Mouse (Mus musculus) layer of hippocampus, postnatal 36 days (tissue): ENCODE results near the gene Hip1. TPM values are rescaled to one million over a fixed set of nuclear protein-coding genes. Genes with fewer than 3 reads are reported as not detected.
A peak's percentile ranks its signal among the peaks of the same experiment; 100 is the strongest.
"Not testable (repeated sequence)": the region's sequence is repeated elsewhere in the genome, so short reads cannot be mapped to it uniquely, and the experiment has no call there.

ENCODE experiments used
- DNase-seq, 2 experiments: peaks; one replicate each; pipeline ENCODE4 v3.0.0; 2022
- total RNA-seq, 2 experiments: library from RNA; stranded (reverse); gene quantifications; 2 replicates each; pipeline ENCODE4 v1.2.3; 2021

The Hip1 gene
- total RNA-seq, 2 experiments from 2014 or later = 32.3 to 46.3 TPM

DNA sequence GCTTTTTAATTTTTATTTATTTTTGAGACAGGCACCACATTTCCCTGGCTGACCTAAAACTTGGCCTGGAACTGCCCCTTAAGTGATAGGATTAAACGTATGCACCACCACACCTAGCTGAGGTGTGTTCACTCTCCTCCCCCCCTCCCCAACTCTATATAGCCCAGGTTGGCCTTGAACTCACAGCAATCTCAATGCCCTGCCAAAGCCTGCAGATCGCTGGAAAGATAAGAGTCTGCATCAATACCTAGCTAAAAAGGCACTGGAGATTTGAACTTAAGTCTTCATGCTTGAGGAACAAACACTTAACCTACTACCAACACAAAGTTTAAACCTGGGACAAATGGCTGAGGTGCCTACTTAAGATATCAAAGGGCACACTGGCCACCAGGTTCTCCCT lies 52.8 kb downstream of the Hip1 start:
- DNase-seq = no peak

DNA sequence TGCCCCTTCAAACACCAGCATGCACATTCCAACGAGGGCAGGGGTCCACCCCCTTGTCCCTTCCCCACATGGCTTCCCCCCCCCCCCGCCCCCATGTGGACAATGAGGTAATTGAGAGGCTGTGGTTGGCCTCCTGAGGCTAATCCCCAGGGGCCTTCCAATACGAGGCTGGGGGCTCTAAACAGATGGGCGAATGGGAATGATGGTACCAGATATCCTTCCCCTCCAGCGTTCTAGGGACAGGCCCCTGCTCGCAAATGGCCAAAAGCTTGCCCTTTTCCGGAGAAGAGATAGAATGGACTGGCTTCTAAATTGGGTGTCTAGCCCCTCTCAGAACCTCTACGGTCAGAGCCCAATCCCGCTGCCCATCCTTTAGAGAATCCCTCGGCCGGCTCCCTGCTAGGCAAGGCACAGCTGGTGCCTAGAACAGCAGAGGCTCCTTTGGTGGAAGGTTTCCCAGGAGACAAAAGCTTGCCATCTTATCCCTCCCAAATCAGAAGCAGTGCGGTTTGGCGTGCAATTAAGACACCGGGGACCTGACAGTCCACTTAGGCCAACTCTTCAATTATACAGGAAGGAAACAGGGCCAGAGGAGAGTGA lies 55.1 kb downstream of the Hip1 start:
- DNase-seq = no peak

DNA sequence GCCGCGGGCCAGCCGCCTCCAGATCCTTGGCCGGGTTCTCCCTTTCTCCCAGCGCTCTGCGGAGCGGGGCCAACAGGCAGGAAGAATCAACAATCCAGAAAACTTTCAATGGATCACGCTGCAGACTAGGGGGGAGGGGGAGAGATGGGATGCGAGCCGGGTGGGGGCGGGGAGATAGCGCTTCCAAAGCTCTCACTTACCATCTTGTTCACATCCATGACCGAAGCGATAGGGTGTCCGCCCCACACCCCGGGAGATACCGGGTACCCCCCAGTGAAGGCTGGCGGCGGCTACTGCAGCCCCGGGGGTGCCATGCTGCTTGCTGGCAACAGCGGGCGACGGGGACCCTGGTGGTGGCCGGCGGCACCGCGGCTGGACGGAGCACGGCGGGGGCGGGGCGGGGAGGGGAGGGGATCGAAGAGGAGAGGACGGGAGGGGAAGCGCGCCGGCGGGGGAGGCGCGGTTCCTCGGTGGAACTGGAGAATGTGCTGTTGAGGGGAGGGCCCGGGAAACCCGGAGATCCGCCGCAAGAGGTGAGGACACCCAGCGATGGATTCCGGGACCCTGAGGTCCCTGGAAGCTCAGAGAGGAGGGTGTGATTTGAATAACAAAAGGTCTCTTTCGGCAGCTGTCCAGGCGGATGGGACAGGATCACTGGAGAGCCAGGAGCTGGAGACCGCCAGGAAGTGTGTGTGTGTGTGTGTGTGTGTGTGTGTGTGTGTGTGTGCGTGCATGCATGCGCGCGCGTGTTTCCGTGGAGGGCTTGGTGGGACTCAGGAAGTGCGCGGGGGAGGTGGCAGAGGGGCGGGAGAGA lies 55.8 kb downstream of the Hip1 start:
- DNase-seq = peak; percentile 71 to 72

DNA sequence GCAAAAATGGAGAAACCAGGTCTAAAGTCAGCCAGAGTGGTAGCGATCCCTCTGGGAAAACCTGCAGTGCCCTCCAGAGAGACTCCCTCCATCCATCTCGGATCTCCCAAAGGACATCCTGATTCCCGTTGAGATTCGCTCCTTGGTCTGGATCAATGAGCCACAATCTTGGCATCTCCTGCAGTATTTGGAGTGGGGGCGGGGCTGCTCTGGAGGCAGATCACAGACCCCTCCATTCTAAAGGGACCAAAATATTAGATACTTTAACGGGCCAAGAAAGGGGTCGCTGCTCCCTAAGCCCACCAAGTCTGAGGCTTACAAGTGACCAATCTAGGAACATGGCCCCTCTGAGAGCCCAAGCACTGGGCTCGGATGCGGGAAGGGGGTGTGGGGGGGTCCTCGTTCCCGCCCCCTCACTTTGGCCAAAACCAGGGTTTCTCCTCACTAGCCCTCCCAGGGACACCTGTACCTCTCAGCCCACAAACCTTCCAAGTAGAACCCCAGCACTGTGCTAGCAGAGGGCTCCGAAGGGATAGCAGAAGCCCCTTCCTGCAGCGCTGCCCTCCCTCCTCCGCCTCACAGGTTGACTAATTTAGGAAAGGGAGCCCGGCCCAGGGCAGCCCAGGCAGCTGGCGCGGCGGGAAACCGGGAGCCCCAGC lies 56.6 kb downstream of the Hip1 start:
- no peak for DNase-seq

DNA sequence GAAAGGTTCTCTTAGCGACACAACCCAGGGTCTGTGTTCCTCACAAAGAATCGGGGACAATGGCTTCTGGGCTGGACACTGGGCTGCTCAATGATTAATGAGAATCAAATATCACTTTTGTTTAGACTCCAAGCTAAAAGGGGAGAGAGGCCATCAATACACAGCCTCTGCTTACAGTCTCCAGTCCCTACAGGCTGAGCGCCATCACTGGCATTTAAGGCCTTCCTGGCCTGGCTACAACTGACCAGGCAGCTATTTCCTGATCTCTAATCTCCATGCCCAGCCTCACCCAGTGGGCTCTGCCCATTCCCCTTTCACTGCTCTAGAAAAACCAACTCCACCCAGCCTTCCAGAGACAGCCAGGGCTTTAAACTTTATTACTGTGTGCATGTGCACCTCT lies 59.6 kb downstream of the Hip1 start:
- DNase-seq = no peak

DNA sequence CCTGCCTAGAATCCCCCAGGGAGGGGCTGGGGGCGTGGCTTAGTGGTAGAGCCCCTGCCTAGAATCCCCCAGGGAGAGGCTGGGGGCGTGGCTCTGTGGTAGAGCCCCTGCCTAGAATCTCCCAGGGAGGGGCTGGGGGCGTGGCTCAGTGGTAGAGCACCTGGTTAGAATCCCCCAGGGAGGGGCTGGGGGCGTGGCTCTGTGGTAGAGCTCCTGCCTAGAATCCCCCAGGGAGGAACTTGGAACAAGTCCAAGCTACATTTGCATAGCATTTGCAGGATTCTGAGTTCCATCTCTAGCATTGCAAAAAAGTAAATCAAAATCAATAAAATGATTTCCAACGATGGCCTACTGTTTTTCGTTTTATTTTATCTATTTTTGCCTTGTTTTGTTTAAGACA lies 61.1 kb downstream of the Hip1 start:
- not testable (repeated sequence) for DNase-seq

DNA sequence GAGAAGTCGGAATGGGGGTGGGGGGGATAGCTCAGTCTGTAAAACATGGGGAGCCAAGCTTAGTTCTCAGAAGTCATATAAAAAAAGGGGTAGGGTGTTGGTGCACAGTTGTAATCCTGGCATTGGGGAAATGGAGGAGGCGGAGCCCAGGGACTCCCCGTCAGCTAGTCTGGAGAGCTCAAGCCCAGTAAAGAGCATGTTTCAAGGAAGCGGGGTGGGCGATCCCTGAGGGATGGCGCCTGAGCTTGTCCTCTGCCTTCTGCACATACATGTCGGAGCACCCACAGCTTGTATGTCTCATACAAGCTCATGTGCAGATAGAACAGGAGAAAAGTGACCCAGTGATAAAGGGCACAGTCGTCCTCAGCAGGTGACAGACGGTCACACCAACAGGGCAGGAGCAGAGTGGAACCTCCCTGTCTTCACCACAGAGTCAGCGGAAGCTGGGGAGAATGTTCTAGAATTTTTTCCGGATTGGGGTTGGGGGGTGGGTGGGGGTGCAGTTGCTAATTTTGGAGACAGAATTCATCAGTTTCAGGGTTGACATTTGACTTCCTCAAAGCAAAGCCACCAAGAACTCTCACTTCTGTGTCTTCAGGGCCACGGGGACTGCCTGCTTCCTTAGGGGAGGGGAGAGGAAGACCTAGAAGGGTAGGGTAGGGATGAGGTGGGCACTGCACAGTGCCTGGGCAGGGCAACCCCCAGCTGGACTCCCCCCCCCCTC lies 65.9 kb downstream of the Hip1 start:
- no peak for DNase-seq

DNA sequence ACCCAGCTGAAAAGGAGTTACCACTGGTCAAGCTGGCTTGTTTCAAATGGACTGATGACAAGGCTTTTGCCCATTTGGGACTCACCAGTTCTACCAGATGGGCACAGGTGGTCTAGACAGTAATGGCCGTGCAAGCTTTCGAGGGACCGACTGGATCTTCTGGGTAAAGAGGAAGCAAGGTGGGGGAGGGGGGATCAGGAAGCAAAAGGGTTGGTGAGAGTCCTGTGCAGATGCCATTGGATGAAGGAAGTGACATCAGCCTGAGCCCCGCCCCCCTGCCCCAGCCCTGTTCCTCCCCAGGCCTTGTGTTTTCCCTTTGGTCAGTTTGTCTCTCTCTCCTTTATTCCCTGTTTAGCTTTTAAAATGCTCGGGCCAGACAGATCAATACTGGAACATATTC lies 68.7 kb downstream of the Hip1 start:
- DNase-seq = no peak

DNA sequence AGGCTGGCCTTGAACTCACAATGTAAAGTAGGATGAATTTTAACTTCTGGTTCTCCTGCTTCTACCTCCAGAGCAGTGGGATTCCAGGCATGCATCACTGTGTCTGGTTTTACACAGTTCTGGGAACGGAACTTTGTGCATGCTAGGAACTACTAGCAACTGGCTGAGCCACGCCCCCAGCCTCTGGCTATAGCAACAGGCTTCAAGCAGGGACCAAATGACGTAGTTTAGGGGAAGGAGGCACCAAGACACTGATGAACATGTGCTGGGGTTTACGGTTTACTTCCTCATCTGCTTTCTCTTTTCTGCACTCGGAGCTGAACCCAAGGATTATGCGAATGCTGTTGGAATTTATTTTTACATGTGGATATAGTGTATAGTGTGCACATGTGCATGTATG lies 72.5 kb downstream of the Hip1 start:
- DNase-seq = no peak

DNA sequence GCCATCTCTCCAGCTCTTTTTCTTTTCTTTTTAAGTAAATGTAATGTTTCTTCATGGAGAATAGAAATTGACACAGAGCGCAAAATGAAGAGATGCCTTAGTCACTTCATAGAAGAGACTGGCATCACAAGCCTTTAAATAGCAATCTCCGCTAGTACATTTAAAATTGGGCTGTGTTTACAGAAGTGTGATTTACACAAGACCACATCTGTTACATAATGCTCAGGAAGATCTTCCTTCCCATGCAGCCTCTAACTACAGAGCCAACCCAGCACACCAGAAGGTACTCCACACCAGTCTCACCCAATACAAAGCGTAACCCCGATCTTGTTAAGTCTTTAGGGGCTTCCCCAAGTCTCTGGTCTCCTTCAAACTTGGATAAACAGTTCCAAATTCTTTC lies 73.2 kb downstream of the Hip1 start:
- DNase-seq = no peak

DNA sequence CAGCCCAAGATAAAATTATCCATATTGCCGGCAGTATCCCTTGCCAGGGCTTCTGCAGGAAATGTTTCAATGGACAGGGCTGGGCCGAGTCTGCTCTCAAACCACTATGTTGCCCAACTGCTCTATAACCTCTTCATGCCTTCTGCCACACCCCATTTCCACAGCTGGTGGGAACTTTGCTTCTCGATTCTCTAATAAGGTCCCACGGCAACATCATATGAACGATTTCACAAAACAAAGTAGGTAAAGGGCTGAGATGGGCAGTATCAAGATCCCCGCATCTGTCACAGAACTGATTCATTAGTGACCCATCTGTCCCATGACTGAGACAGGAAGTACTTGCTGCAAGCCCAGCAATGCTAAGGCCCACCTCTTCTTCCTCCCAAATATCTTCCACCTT lies 76.6 kb downstream of the Hip1 start:
- DNase-seq = no peak

DNA sequence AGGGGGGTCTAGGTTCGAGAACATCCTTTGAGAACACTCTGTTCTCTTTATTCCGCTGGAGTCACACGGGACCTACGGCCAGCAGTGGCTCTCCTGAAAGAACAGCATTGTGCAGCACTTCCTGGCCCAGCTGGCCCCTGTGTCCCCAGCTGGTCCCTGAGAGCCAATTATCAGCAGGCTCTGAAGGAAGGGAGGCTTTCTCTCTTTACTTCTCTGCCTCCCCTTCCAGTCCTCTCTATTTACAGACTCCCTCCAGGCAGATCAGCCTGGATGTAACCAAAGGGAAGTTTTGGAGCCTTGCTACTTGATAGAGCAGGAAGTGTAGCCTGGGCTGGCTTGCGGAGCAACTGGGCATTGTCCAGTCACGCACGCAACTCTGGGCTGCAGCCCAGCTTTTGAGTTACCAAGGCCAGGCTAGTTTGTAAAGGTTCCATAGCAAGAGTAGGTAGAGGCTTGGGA lies 79.1 kb downstream of the Hip1 start:
- peak; percentile 35 to 47 for DNase-seq

DNA sequence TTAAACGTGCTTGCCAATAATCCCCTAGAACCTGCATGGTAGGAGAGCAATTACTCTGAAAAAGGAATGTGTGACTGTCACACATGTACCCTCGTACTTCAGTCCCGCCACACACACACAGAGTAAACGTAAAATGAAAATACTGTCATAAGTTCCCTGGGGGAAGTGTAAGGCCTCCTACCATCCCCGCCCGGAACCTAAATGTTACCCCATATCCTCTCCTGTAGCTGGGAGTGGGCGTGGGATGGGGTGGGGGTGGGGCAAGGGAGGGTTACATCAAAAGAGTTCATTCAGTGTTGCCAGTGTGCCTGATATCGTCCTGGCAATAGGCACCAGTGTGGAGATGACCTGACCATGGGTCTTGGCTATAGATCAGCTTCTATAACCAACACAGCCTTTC lies 81.5 kb downstream of the Hip1 start:
- DNase-seq = no peak

DNA sequence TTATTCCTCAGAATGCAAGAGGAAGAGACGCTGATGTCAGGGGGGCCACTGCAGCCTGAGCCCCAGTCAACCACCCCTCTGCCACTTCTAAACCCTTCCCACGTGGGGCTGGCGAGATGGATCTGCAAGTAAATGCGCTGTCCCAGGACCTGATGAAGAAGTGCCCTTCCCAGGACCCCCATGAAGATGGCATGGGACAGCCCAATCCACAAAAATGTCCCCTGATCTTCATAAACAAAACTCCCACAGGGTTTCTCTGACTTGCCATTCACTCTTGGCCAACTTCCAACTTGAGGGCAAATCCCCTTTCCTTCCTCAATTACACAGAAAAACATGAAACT lies 84.1 kb downstream of the Hip1 start:
- DNase-seq = peak in 1 of 2 experiments; percentile 59

DNA sequence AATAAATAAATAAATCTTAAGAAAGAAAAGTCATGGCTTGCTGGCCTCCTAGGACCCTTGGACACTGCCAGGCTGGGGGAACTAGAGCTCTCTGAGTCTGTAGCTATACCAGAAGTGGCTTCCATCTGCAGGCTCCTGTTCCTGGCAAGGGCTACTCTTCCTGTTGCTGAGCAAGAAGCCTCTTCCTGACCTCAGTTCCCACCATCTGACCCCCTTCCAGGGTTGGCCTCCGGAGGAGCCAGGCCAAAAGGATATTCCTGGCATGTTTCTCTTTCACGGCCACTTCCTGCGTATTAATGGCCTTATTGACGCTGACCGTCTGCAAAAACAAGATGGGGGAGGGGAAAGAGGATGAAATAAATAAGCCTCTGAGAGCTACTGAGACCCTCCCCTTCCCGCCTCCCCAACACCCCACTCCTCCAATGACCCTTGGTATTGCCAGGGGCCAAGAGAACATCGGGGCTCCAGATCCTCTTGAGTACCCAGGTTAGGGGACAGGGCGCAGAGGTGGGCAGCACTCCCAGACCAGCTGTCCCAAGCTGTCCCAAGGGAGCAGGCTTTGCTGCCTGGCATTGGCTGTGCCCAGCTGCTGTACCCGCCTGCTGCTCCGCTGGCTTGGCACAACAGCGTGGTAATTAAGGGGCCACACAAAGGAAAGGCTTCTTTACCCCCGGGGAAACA lies 84.6 kb downstream of the Hip1 start:
- peak; percentile 27 to 75 for DNase-seq

DNA sequence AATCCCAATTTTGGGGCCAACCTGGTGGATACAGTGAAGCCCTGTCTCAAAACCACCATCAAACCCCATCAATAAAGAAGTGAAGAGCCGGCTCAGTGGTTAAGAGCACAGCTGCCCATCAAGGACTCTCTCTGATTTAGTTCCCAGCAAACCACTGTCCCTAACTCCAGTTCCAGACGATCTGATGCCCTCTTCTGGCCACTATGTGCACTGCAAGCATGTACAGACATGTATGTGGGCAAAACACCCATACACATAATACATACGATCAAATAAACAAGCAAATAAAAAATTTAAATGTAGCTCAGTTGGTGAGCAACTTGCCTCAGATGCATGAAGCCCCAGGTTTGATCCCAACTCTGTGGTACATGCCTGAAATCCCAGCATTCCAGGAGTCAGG lies 85.4 kb downstream of the Hip1 start:
- no peak for DNase-seq

DNA sequence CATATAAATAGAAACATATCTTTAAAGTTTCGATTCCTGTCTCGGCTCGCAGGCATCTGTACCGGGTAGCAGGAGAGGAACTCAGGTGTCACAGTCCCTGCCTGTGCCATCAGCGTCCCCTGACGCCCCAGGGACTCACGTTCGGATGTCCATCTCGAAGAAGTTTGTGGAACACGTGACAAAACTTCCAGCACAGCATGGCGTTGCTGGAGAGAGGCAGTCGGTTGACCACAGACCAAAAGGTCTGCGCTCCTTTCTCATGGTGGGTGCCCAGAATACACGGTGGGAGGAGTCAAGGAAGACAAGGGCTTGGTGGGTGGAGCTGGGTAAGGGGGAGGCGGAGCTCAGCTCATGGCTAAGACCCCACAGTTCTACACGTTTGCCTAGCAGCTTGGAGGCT lies 87.0 kb downstream of the Hip1 start:
- no peak for DNase-seq

DNA sequence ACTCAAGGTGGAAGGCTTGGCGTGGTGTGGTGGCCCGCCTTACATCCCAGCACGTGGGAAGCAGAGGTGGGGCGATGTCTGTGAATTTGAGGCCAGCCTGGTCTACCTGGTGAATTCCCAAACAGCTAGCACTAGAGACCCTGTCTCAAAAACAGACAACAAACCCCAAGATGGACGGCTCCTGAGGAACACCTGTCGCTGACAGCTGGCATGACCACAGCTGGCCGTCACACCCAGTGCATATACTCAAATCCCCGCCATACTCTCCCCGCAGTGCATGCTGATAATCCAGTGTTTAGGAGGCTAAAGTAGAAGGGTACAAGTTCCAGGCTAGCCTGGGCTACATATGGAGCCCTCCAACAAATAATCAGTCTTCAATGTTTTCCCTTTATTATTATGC lies 88.4 kb downstream of the Hip1 start:
- no peak for DNase-seq

DNA sequence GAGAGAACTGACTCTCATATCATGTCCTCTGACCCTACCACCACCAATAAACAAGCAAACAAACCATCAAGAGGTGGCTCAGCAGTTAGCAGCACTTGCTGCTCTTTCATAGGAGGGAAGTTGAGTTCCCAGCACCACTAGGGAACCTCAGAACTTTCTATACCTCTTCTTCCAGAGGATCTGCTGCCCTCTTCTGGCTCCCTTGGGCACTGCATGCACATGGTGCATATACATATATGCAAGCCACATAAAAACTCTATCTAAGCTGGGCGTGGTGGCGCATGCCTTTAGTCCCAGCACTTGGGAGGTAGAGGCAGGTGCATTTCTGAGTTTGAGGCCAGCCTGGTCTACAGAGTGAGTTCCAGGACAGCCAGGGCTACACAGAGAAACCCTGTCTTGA lies 90.7 kb downstream of the Hip1 start:
- no peak for DNase-seq

DNA sequence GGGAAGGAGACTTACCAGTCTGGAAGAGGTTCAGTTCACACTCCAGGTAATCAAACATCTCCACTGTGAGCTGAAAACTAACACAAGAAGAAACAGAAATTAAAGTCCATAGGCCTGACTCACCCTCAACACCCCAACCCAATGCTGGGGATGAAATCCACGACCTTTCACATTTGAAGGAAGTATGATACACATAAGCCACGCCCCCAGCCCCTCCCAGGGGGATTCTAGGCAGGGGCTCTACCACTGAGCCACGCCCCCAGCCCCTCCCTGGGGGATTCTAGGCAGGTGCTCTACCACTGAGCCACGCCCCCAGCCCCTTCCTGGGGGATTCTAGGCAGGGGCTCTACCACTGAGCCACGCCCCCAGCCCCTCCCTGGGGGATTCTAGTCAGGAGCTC lies 93.4 kb downstream of the Hip1 start:
- not testable (repeated sequence) for DNase-seq

DNA sequence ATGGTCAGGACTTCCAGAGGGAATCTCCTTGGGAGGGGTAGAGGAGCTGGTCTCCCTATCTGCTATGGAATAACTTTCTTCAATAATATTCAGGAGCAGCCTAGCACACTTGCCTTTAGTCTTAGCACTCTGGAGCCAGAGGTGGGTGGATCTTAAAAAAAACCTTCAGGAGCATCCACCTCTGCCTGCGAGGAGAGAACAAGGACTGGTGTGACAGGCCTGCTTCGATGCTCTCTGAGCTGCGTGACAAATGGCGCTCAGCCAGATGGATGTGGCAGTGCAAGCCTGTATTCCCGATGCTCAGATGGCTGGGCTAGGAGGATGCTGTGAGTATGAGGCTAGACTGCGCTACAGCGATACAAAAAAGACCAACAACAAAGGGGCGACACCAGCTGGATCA lies 93.8 kb downstream of the Hip1 start:
- DNase-seq = no peak

DNA sequence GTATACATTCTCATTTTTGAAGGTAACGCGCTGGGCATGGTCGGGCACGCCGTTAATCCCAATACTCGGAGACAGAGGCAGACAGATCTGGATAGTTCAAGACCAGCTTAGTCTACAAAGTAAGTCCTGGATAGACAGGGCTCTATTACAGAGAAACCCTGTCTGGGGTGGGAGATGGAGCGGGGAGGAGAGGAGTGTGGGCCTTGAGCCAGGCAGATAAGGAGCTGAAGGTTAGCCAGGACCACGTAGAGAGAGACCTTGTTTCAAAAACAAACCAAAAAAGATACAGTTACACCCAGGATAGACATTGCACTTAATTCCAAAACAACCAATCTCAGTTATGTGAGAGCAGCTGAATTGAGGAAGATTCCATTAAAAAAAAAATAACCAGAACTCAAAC lies 99.2 kb downstream of the Hip1 start:
- DNase-seq = no peak

DNA sequence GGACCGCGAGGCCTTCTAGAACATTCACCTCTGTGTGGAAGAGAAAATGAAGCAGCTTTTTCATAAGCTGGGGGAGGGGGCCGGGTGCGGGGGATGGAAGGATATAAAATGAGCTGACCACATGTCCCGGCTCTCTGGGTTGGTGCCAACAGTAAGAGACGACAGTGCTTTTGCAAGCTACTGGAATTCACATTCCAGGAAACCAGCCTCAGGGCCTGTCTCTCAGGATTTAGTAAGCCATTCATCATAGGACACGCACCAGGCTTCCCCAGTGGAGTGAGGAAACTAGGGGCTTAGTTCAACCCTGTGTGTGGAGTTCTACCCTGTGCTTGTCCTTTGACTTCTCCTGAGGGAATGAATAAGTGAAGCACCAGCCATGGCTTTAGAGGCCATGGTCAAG lies 102.5 kb downstream of the Hip1 start:
- no peak for DNase-seq
